Mouse (Mus musculus) hindbrain, postnatal 0 days (tissue): ENCODE measurements around the gene Kpna2. TPM values are rescaled to one million over a fixed set of nuclear protein-coding genes. Genes with fewer than 3 reads are reported as not detected.

Experiments
- ATAC-seq: fragments of 200-750 bp; cut with Nextera tagmentation; 2 replicates; pipeline ENCODE4 v1.8.0; 2017; ENCODE audit warnings: mild to moderate bottlenecking, moderate TSS enrichment, moderate library complexity
- DNase-seq: peaks from one replicate; pipeline ENCODE4 v3.0.0-alpha.2; 2015; ENCODE audit warnings: low spot score
- H3K27ac ChIP-seq: fragments of 300-500 bp; sonication (generic); 2 replicates; pipeline ENCODE4 v1.5.1; 2014; ENCODE audit warnings: mild to moderate bottlenecking
- H3K27me3 ChIP-seq: fragments of 300-500 bp; sonication (generic); 2 replicates; pipeline ENCODE4 v1.6.1; 2014; ENCODE audit warnings: low read length, mixed read lengths; ENCODE audit not compliant: insufficient read depth
- H3K36me3 ChIP-seq: fragments of 300-500 bp; sonication (generic); 2 replicates; pipeline ENCODE4 v1.6.1; 2014; ENCODE audit warnings: low read length, mixed read lengths; ENCODE audit not compliant: insufficient read depth
- H3K4me1 ChIP-seq: fragments of 300-500 bp; sonication (generic); 2 replicates; pipeline ENCODE4 v1.6.1; 2014; ENCODE audit warnings: antibody characterized with exemption, low read length, mixed read lengths; ENCODE audit not compliant: insufficient read depth
- H3K4me2 ChIP-seq: fragments of 300-500 bp; sonication (generic); 2 replicates; pipeline ENCODE4 v1.6.1; 2014; ENCODE audit warnings: low read depth, mild to moderate bottlenecking, low read length, moderate library complexity, mixed read lengths
- H3K4me3 ChIP-seq: fragments of 300-500 bp; sonication (generic); 2 replicates; pipeline ENCODE4 v1.5.1; 2014; ENCODE audit warnings: low read length
- H3K9ac ChIP-seq: fragments of 300-500 bp; sonication (generic); replicated peaks from 2 replicates; pipeline ENCODE4 v1.6.1; 2014; ENCODE audit warnings: mild to moderate bottlenecking, low read length, moderate library complexity, mixed read lengths
- H3K9me3 ChIP-seq: fragments of 300-500 bp; sonication (generic); 2 replicates; pipeline ENCODE4 v1.6.1; 2016; ENCODE audit warnings: low read length, mixed read lengths
- CTCF ChIP-seq: IDR thresholded peaks from 2 replicates; pipeline ENCODE4 v1.5.1; 2016; ENCODE audit warnings: antibody characterized with exemption, control low read depth, low read depth
- WGBS: fragments of 180-500 bp; shearing (Covaris S2); extraction: QIAGEN DNeasy Blood & Tissue Kit; methylation state at CpG from one replicate; pipeline ENCODE4 v1.1.7; 2014; 5-methylcytosine and 5-hydroxymethylcytosine counted together
- polyA plus RNA-seq: library from polyadenylated mRNA; unstranded; fragments of >200 nt; fragmentation: Nextera tagmentation; extraction: Ambion mirVana; gene quantifications from 2 replicates; pipeline ENCODE4 v1.2.1, GENCODE M21; 2015
- total RNA-seq: library from RNA; depleted of rRNA; stranded (reverse); fragments of >200 nt; gene quantifications from 2 replicates; pipeline ENCODE4 v1.2.3, GENCODE M21; 2014

The Kpna2 gene
- total and polyA plus RNA-seq, 2 experiments from 2014 or later: 94.4 to 106 TPM

- DNase-seq (no peak), ATAC-seq (no peak)
- H3K4me2 ChIP-seq: no peak overlapping the region
- H3K9ac ChIP-seq: no peak overlapping the region
- WGBS: 95% methylated on average over 5 of the region's 5 CpGs
- H3K4me1 ChIP-seq: no peaks in the 10 kb centered on the region
- H3K36me3 ChIP-seq: peaks cover 31% of the 10 kb centered on the region
- no peak for TF ChIP-seq CTCF
- no peaks in the 10 kb centered on the region for H3K27me3 ChIP-seq
- no peak overlapping the region for H3K4me3 ChIP-seq
- H3K9me3 ChIP-seq: no peaks in the 10 kb centered on the region
- no peak overlapping the region for H3K27ac ChIP-seq
Measured at GRCm38 (mm10) chr11:107039417-107039816, 40.1 kb upstream of the Kpna2 start.

- no peak overlapping the region for H3K4me3 ChIP-seq
- no peak for TF ChIP-seq CTCF
- no peaks in the 10 kb centered on the region for H3K27me3 ChIP-seq
- H3K36me3 ChIP-seq: peaks cover 8% of the 10 kb centered on the region; the same call in 1 of the 2 replicates
- H3K9me3 ChIP-seq: no peaks in the 10 kb centered on the region
- no peak overlapping the region for H3K27ac ChIP-seq
- DNase-seq (no peak), ATAC-seq (no peak)
- WGBS: 86% methylated on average over 10 of the region's 10 CpGs
- H3K4me1 ChIP-seq: no peaks in the 10 kb centered on the region
- H3K4me2 ChIP-seq: no peak overlapping the region
- no peak overlapping the region for H3K9ac ChIP-seq
Measured at GRCm38 (mm10) chr11:107034085-107034810, 34.9 kb upstream of the Kpna2 start.

- H3K27ac ChIP-seq: no peak overlapping the region
- no peak for TF ChIP-seq CTCF
- no peak overlapping the region for H3K9ac ChIP-seq
- H3K36me3 ChIP-seq: no peaks in the 10 kb centered on the region; the same call in 1 of the 2 replicates
- H3K9me3 ChIP-seq: no peaks in the 10 kb centered on the region
- no peak overlapping the region for H3K4me2 ChIP-seq
- peaks cover 2% of the 10 kb centered on the region; the same call in 1 of the 2 replicates for H3K4me1 ChIP-seq
- no peaks in the 10 kb centered on the region for H3K27me3 ChIP-seq
- ATAC-seq (no peak), DNase-seq (no peak)
- H3K4me3 ChIP-seq: no peak overlapping the region
- 32% methylated on average over 7 of the region's 7 CpGs for WGBS
Measured at GRCm38 (mm10) chr11:107031635-107032034, 32.3 kb upstream of the Kpna2 start.

DNA sequence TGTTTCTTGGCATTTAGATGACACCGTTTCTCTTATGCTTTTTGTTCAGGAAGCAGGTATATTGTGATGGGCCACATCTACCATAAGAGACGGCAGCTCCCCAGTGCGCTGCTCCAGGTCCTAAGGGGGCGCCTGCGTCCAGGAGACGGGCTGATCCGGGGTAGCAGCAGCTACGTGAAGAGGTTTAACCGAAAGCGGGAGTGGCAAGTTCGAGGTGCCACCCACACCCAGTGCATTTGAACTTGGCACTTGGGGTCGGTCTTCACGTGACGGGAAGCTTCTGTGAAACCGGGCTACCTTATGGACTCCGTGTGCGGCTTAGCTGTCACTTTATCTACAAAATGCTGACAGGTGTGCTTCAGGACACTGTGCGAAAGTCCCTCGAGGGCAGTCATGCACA lies 30.2 kb upstream of the Kpna2 start:
- Histone ChIP-seq H3K27ac (no peak overlapping the region), H3K9me3 (no peaks in the 10 kb centered on the region), H3K27me3 (no peaks in the 10 kb centered on the region), H3K36me3 (no peaks in the 10 kb centered on the region), H3K4me1 (peaks cover 7% of the 10 kb centered on the region; the same call in 1 of the 2 replicates), H3K4me2 (no peak overlapping the region), H3K9ac (no peak overlapping the region), H3K4me3 (no peak overlapping the region)
- WGBS: 55% methylated on average over 19 of the region's 19 CpGs
- ATAC-seq (no peak), DNase-seq (no peak)
- TF ChIP-seq CTCF: no peak

DNA sequence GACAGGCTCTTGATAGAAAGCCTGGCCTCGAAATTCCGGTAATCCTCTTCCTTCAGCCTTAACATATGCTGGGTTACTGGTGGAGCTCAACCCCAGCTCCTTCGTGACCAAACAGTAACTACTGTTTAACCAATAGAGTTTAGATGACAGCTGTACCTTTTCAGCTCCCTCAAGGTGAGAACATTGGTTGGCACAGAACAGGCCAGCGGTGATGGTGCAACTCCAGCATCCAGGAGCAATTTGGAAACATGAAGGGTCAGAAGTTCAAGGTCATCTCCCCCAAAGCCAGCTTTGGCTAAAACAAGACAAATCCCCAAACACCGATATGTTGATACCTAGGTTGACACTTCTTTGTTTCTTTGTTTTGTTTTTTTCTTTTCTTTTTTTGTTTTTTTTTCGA lies 29.4 kb upstream of the Kpna2 start:
- ATAC-seq: no peak
- WGBS: 67% methylated on average over 6 of the region's 6 CpGs
- H3K4me1 ChIP-seq: peaks cover 8% of the 10 kb centered on the region; the same call in 1 of the 2 replicates

GRCm38 (mm10) chr11:107028275-107028618 lies 28.9 kb upstream of the Kpna2 start:
- Histone ChIP-seq H3K36me3 (no peaks in the 10 kb centered on the region), H3K4me1 (peaks cover 8% of the 10 kb centered on the region; the same call in 1 of the 2 replicates), H3K27ac (peak overlapping the region; percentile 86), H3K27me3 (no peaks in the 10 kb centered on the region), H3K4me2 (peak overlapping the region; percentile 97), H3K9ac (peak overlapping the region; percentile 58), H3K4me3 (peak overlapping the region; percentile 63), H3K9me3 (no peaks in the 10 kb centered on the region)
- ATAC-seq (peak; percentile 72), DNase-seq (no peak)
- 3% methylated on average over 29 of the region's 29 CpGs for WGBS
- TF ChIP-seq CTCF: no peak

More for the DNA sequence above, 29.4 kb upstream of the Kpna2 start:
- Histone ChIP-seq H3K9ac (peak overlapping the region; percentile 58), H3K27ac (peak overlapping the region; percentile 86), H3K36me3 (no peaks in the 10 kb centered on the region), H3K9me3 (no peaks in the 10 kb centered on the region), H3K4me2 (peak overlapping the region; percentile 97), H3K4me3 (peak overlapping the region; percentile 63), H3K27me3 (no peaks in the 10 kb centered on the region)
- no peak for DNase-seq
- no peak for TF ChIP-seq CTCF
